Mouse (Mus musculus): ENCODE measurements at regions not wholly inside any gene's neighbourhood (a gene's known extent, or its start where the extent isn't known, plus 50 kb on each side); places are given as distances from the start of the nearest gene placed in this dataset.

GRCm38 (mm10) chr3:31769193-31769592 lies 133.1 kb upstream of the Kcnmb2 start:
- TF ChIP-seq CHD2 (IDR thresholded peaks at IDR 0.05; ENCODE audit: low read depth, low read length), result no peak
- TF ChIP-seq ZNF384 (IDR thresholded peaks at IDR 0.05; ENCODE audit: low read depth, low read length), result no peak
